Mouse (Mus musculus): Measurements from ENCODE around the gene Uqcrc2. TPM values are rescaled to one million over a fixed set of nuclear protein-coding genes. Genes with fewer than 3 reads are reported as not detected.

The Uqcrc2 gene
- total and polyA plus RNA-seq, 3 experiments = 155 to 318 (median 237) TPM

- H3K4me3 ChIP-seq (replicated peaks in 1 of 3; ENCODE audit: low read depth in 2 of 3, low read length in 2 of 3, poor library complexity in 1 of 3) = peak within 1 kb of the TSS; percentile 79 to 88 (median 82)
- peak; percentile 51 for DNase-seq (ENCODE audit: extremely low read depth)
- H3K36me3 ChIP-seq (replicated peaks in 1 of 2; ENCODE audit: control insufficient read depth in 1 of 2, insufficient read depth in 1 of 2, low read length in 1 of 2) = peaks cover 0 to 10% of the 10 kb centered on the region in 2 experiments
- peak within 1 kb of the TSS; percentile 97 for H3K4me2 ChIP-seq (ENCODE audit: insufficient read depth, low read depth, poor library complexity, severe bottlenecking)
- H3K4me1 ChIP-seq (ENCODE audit: control insufficient read depth in 1 of 2, insufficient read depth in 2 of 2) = peaks cover 9 to 28% of the 10 kb centered on the region in 2 experiments; a peak in 3 of 4 replicates
- TF ChIP-seq SMC3 (IDR thresholded peaks at IDR 0.05; ENCODE audit: low read depth, low read length) (no peak), MEF2A (IDR thresholded peaks at IDR 0.05; ENCODE audit: borderline replicate concordance, low read depth, low read length) (no peak), ELF1 (IDR thresholded peaks at IDR 0.05; ENCODE audit: low read depth, low read length) (peak; percentile 68), MAX (IDR thresholded peaks at IDR 0.05; ENCODE audit: low read length) (no peak), E2F4 (IDR thresholded peaks at IDR 0.05; ENCODE audit: insufficient replicate concordance, low read depth, low read length) (no peak), MXI1 (IDR thresholded peaks at IDR 0.05; ENCODE audit: low read depth, low read length) (no peak), POLR2AphosphoS2 (IDR thresholded peaks at IDR 0.05; ENCODE audit: low read depth, low read length) (no peak), MAFK (IDR thresholded peaks at IDR 0.05; ENCODE audit: insufficient replicate concordance, low read length) (no peak), NRF1 (IDR thresholded peaks at IDR 0.05; ENCODE audit: low read depth, low read length) (no peak), KAT2A (IDR thresholded peaks at IDR 0.05; ENCODE audit: insufficient replicate concordance, low read length) (peak; percentile 27; the same call in 1 of the 2 replicates), UBTF (IDR thresholded peaks at IDR 0.05; ENCODE audit: low read depth, low read length) (no peak), ETS1 (conservative IDR thresholded peaks at IDR 0.05; ENCODE audit: low read depth, low read length) (no peak), SIN3A (IDR thresholded peaks at IDR 0.05; ENCODE audit: low read length) (0 out of 2 replicates have a peak, but pooled peaks have one; percentile 40), ZNF384 (IDR thresholded peaks at IDR 0.05; ENCODE audit: low read depth, low read length) (no peak), ZKSCAN1 (IDR thresholded peaks at IDR 0.05; ENCODE audit: borderline replicate concordance, low read depth, low read length) (no peak), MAZ (IDR thresholded peaks at IDR 0.05; ENCODE audit: low read depth, low read length) (no peak), JUN (IDR thresholded peaks at IDR 0.05; ENCODE audit: insufficient read depth, low read depth, low read length) (no peak), USF2 (conservative IDR thresholded peaks at IDR 0.05; ENCODE audit: low read depth, low read length) (no peak), RCOR1 (conservative IDR thresholded peaks at IDR 0.05; ENCODE audit: low read depth, low read length) (no peak), POLR2A (IDR thresholded peaks at IDR 0.05; ENCODE audit: low read depth, low read length) (peak; percentile 67), NELFE (IDR thresholded peaks at IDR 0.05; ENCODE audit: low read depth, low read length) (peak; percentile 28; the same call in 1 of the 2 replicates), EP300 (IDR thresholded peaks at IDR 0.05; ENCODE audit: low read length) (no peak), BHLHE40 (IDR thresholded peaks at IDR 0.05; ENCODE audit: low read depth, low read length) (peak; percentile 11; the same call in 1 of the 2 replicates), ZC3H11A (IDR thresholded peaks at IDR 0.05; ENCODE audit: low read depth, low read length) (no peak), IRF4 (IDR thresholded peaks at IDR 0.05; ENCODE audit: low read depth, low read length) (0 out of 2 replicates have a peak, but pooled peaks have one; percentile 25), JUND (conservative IDR thresholded peaks at IDR 0.05; ENCODE audit: low read depth, low read length) (no peak), TCF12 (IDR thresholded peaks at IDR 0.05; ENCODE audit: low read depth, low read length) (0 out of 2 replicates have a peak, but pooled peaks have one; percentile 45), USF1 (IDR thresholded peaks at IDR 0.05; ENCODE audit: low read depth, low read length) (no peak), CHD2 (IDR thresholded peaks at IDR 0.05; ENCODE audit: low read length) (peak; percentile 49), HCFC1 (IDR thresholded peaks at IDR 0.05; ENCODE audit: low read depth, low read length) (peak; percentile 75), TBP (conservative IDR thresholded peaks at IDR 0.05; ENCODE audit: low read depth, low read length) (no peak)
- peak within 1 kb of the TSS; percentile 90 for H3K9ac ChIP-seq (ENCODE audit: insufficient read depth, low read depth)
- no peaks in the 10 kb centered on the region for H3K27me3 ChIP-seq (replicated peaks)
- no peaks in the 10 kb centered on the region for H3K9me3 ChIP-seq (replicated peaks; ENCODE audit: low read length)
- no peak within 1 kb of the TSS for H3K27ac ChIP-seq (ENCODE audit: insufficient read depth, low read depth)
- in situ Hi-C loops (cut with MboI; ENCODE audit: low pct_ligation_motif_present, low pct_unique_long_range_greater_than_20kb, low sequenced_read_pairs) (no loop called here), dilution Hi-C loops (cut with MboI; ENCODE audit: extremely low pct_ligation_motif_present, extremely low pct_unique_long_range_greater_than_20kb, low sequenced_read_pairs) (no loop called here)
- H3K79me2 ChIP-seq (replicated peaks; ENCODE audit: control insufficient read depth, extremely low read depth, insufficient read depth, poor library complexity, severe bottlenecking) = peaks cover 24% of the 10 kb centered on the region
Observed at GRCm38 (mm10) chr7:120677001-120677643, 42.1 kb downstream of the Uqcrc2 start, which contains the start of gene Mosmo. Mosmo (plus strand) TSS chr7:120677618.
